Mouse (Mus musculus) ES-E14 (cell line): Measurements from ENCODE around the gene Ank2. TPM values are rescaled to one million over a fixed set of nuclear protein-coding genes. Genes with fewer than 3 reads are reported as not detected.
A peak's percentile ranks its signal among the peaks of the same experiment; 100 is the strongest.

Experiments
- DNase-seq: peaks from one replicate; pipeline ENCODE4 v3.0.0-alpha.2; 2013; ENCODE audit warnings: low read depth, low spot score
- H3K27ac ChIP-seq: 2 replicates; pipeline ENCODE4 v1.5.1; 2012; ENCODE audit warnings: low read depth, mild to moderate bottlenecking, low read length, moderate library complexity, mixed read lengths; ENCODE audit not compliant: poor library complexity, insufficient read depth, severe bottlenecking
- H3K36me3 ChIP-seq: 2 replicates; pipeline ENCODE4 v1.6.1; 2012; ENCODE audit warnings: mild to moderate bottlenecking, low read length, moderate library complexity, mixed read lengths; ENCODE audit not compliant: control insufficient read depth, poor library complexity, insufficient read depth, severe bottlenecking
- H3K4me1 ChIP-seq, 2 experiments: fragments of 150-350 bp in 1 of 2; sonication (generic) in 1 of 2; 2 replicates each; pipeline ENCODE4 v1.6.1; 2012; ENCODE audit warnings: low read length in 2 of 2, mild to moderate bottlenecking in 1 of 2, mixed read lengths in 1 of 2; ENCODE audit not compliant: control insufficient read depth in 2 of 2, insufficient read depth in 2 of 2, poor library complexity in 1 of 2
- H3K4me3 ChIP-seq, 2 experiments: fragments of 150-350 bp in 1 of 2; sonication (generic) in 1 of 2; 2 replicates each; pipeline ENCODE4 v1.5.1; 2012; ENCODE audit warnings: low read length in 2 of 2, low read depth in 1 of 2, mild to moderate bottlenecking in 1 of 2, mixed read lengths in 1 of 2; ENCODE audit not compliant: insufficient read depth in 1 of 2, poor library complexity in 1 of 2, severe bottlenecking in 1 of 2
- H3K9ac ChIP-seq: 2 replicates; pipeline ENCODE4 v1.6.1; 2012; ENCODE audit warnings: low read depth, mild to moderate bottlenecking, low read length, mixed read lengths; ENCODE audit not compliant: poor library complexity, insufficient read depth, severe bottlenecking
- H3K9me3 ChIP-seq: fragments of 150-350 bp; sonication (generic); 2 replicates; pipeline ENCODE4 v1.6.1; 2012; ENCODE audit warnings: low read depth, mild to moderate bottlenecking, low read length; ENCODE audit not compliant: control insufficient read depth, insufficient read depth
- CHD2 ChIP-seq: IDR thresholded peaks from 2 replicates; pipeline ENCODE4 v1.6.1; 2014; ENCODE audit warnings: mild to moderate bottlenecking, low read depth, low read length, inconsistent platforms
- HCFC1 ChIP-seq: IDR thresholded peaks from 2 replicates; pipeline ENCODE4 v1.6.1; 2012; ENCODE audit warnings: low read length, inconsistent platforms, borderline replicate concordance; ENCODE audit not compliant: insufficient read depth
- MAFK ChIP-seq: IDR thresholded peaks from 2 replicates; pipeline ENCODE4 v1.6.1; 2014; ENCODE audit warnings: mild to moderate bottlenecking, low read depth, low read length, inconsistent platforms; ENCODE audit not compliant: insufficient read depth
- ZC3H11A ChIP-seq: IDR thresholded peaks from 2 replicates; pipeline ENCODE4 v1.6.1; 2012; ENCODE audit warnings: low read depth, mild to moderate bottlenecking, inconsistent platforms, low read length, borderline replicate concordance
- ZNF384 ChIP-seq: IDR thresholded peaks from 2 replicates; pipeline ENCODE4 v1.6.1; 2012; ENCODE audit warnings: low read depth, low read length, inconsistent platforms
- in situ Hi-C, 2 experiments: fragments of 600-800 bp; cut with MboI; formaldehyde crosslinking; loops; one replicate each; pipeline ENCODE4 v1.15.1; 2025; ENCODE audit warnings: low sequenced_read_pairs in 2 of 2, inconsistent platforms in 1 of 2; ENCODE audit not compliant: unreplicated experiment in 2 of 2
- total RNA-seq: library from RNA; depleted of rRNA; stranded (reverse); fragments of 300-350 nt; gene quantifications from 2 replicates; pipeline ENCODE4 v1.2.3, GENCODE M21; 2012

Gene Ank2
- total RNA-seq, 1 experiment, result 15.2 TPM

DNA sequence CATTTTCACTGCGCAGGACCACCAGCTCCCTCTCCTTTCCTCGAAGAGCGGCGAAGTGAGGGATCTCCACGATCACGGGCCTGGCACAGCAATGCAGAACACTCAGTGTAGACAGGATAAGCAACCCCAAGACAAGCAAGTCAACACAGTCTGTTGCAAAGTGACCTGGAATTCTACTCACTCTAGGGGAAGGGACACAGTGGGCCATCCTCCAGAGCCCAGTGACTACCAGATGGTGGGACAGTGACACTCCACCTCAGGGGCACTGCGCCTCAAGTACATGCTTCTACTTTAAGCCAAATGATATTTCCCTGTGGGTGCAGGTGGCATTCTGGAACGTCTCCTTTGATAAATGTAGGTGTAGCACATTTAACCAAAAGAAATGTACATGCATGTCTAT, 536.8 kb downstream of the Ank2 start:
- in situ Hi-C loops, result no loop called here
- H3K36me3 ChIP-seq, result no peaks in the 10 kb centered on the region
- no peaks in the 10 kb centered on the region for H3K9me3 ChIP-seq
- H3K4me3 ChIP-seq, result no peak overlapping the region
- peaks cover 0 to 5% of the 10 kb centered on the region in 2 experiments; a peak in 1 of 4 replicates for H3K4me1 ChIP-seq
- TF ChIP-seq ZC3H11A, result no peak
- H3K9ac ChIP-seq, result no peak overlapping the region
- no peak for DNase-seq
- no peak overlapping the region for H3K27ac ChIP-seq

DNA sequence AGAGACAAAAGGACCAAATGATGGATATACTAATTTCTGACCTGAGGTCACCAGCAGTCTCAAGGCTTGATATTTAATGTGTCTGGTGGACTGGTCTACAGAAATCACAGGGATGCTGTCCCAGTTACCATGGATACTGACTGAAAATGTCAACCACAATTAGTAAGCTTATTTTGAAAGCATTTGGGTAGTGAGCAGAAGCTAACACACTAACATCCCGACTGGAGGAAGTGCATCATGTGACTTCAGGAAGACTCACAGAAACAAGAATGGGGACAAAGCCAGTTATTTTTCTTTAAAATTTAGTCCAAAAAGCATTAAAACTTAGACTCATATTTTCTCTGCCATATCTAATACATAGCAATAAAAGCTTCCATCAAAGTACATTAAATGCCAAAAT, 546.5 kb downstream of the Ank2 start:
- TF ChIP-seq HCFC1 (no peak), ZNF384 (no peak), MAFK (no peak), ZC3H11A (no peak), CHD2 (no peak)
- no peak for DNase-seq
- no peaks in the 10 kb centered on the region for H3K9me3 ChIP-seq
- H3K4me3 ChIP-seq, result no peak overlapping the region
- H3K9ac ChIP-seq, result no peak overlapping the region
- H3K27ac ChIP-seq, result no peak overlapping the region
- in situ Hi-C loops, result no loop called here
- no peaks in the 10 kb centered on the region for H3K4me1 ChIP-seq
- no peaks in the 10 kb centered on the region for H3K36me3 ChIP-seq

DNA sequence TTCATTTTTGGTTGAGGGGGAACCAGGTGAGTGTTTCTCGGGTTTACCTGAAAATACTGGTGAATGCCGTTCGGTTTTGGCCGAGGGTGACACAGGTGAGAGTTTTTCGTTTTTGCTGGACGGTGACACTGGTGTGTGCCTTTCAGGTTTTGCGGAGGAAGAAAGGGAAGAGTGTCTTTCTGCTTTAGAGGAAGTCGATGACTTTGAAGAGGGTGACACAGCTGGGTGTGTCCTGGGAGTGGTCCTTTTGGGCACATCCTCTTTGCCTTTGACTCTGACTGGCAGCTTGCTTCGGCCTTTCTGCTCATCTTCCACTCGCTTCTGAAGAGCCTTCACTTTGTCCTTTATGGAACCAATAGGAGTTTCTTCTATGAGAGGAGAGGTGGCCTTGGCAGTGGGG, 552.6 kb downstream of the Ank2 start:
- in situ Hi-C loops, result no loop called here
- H3K4me1 ChIP-seq, result no peaks in the 10 kb centered on the region
- no peaks in the 10 kb centered on the region for H3K9me3 ChIP-seq
- no peaks in the 10 kb centered on the region for H3K36me3 ChIP-seq
- DNase-seq, result no peak
- H3K9ac ChIP-seq, result no peak overlapping the region
- no peak overlapping the region for H3K27ac ChIP-seq
- no peak overlapping the region for H3K4me3 ChIP-seq
- no peak for TF ChIP-seq ZNF384
- no peak for TF ChIP-seq HCFC1
- TF ChIP-seq ZC3H11A, result no peak
- TF ChIP-seq CHD2, result no peak
- TF ChIP-seq MAFK, result no peak

DNA sequence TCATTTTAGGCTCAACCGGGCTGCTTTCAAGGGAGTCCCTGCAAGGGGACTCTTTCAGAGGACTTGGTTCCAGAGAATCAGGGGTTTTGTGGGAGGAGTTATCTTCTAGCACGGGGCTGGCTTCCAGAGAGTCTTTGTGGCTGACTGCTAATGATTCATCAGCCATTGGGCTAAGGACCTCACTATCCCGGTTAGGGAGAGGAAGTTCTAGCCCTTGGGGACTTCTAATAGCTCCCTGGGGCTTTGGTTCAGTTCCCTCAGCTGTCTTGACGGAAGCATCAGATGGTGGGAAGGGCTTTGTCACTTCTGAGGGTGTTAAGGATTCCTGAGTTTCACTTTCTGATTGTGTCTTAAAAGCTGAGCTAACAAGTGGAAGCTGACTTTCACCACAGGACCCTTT, 554.3 kb downstream of the Ank2 start:
- no peak for DNase-seq

DNA sequence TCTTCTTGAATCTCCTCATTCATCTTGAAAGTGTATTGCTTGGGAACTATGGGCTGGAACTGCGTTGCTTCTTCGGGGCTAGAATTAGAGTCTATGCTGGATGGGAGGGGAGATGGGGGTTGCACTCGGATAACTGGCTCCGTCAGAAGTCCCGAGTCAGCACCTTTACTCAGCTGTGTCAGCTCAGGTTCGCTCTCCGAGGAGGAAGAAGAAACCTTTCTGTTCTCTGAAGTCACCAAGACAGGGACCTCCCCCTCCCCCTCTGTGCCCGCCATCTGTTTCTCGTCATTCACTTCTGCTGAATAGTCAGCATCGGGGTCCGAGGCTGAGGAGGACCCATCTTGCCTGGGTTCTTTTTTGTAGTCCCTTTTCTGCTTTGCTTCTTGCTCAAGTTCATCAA, 555.1 kb downstream of the Ank2 start:
- in situ Hi-C loops, result no loop called here
- Histone ChIP-seq H3K36me3 (no peaks in the 10 kb centered on the region), H3K27ac (no peak overlapping the region), H3K4me1 (no peaks in the 10 kb centered on the region), H3K4me3 (no peak overlapping the region), H3K9ac (no peak overlapping the region), H3K9me3 (no peaks in the 10 kb centered on the region)
- TF ChIP-seq ZC3H11A (no peak), MAFK (0 out of 2 replicates have a peak, but pooled peaks have one; percentile 62), ZNF384 (no peak), CHD2 (no peak), HCFC1 (no peak)
- no peak for DNase-seq

More for the DNA sequence above, 554.3 kb downstream of the Ank2 start:
- no peak overlapping the region for H3K9ac ChIP-seq
- no peaks in the 10 kb centered on the region for H3K9me3 ChIP-seq
- H3K4me1 ChIP-seq, result no peaks in the 10 kb centered on the region
- no peak overlapping the region for H3K27ac ChIP-seq
- no peaks in the 10 kb centered on the region for H3K36me3 ChIP-seq
- in situ Hi-C loops, result no loop called here
- H3K4me3 ChIP-seq, result no peak overlapping the region
- TF ChIP-seq CHD2, result no peak
- TF ChIP-seq ZC3H11A, result no peak
- TF ChIP-seq HCFC1, result no peak
- no peak for TF ChIP-seq ZNF384
- no peak for TF ChIP-seq MAFK
